Mouse (Mus musculus) spleen, adult 18-20 months (tissue): ENCODE measurements around the gene Sema5a.

Experiments used
- DNase-seq, 2 experiments: peaks; one replicate each; pipeline ENCODE4 v3.0.0; 2022; ENCODE audit warnings: mixed read lengths in 2 of 2

Gene Sema5a

GRCm38 (mm10) chr15:32568181-32568857, 323.7 kb downstream of the Sema5a start:
- DNase-seq, result no peak

GRCm38 (mm10) chr15:32568858-32569387, 324.3 kb downstream of the Sema5a start:
- DNase-seq, result no peak

- no peak for DNase-seq
Observed at GRCm38 (mm10) chr15:32574327-32574726, 329.7 kb downstream of the Sema5a start.

- no peak for DNase-seq
Observed at GRCm38 (mm10) chr15:32575212-32575611, 330.6 kb downstream of the Sema5a start.

GRCm38 (mm10) chr15:32579351-32579750, 334.7 kb downstream of the Sema5a start:
- DNase-seq, result no peak

- DNase-seq, result no peak
Observed at GRCm38 (mm10) chr15:32590641-32591040, 346.0 kb downstream of the Sema5a start.

- no peak for DNase-seq
Observed at GRCm38 (mm10) chr15:32593746-32594145, 349.1 kb downstream of the Sema5a start.

GRCm38 (mm10) chr15:32596574-32596973, 352.0 kb downstream of the Sema5a start:
- DNase-seq, result no peak

- no peak for DNase-seq
Observed at GRCm38 (mm10) chr15:32597189-32597588, 352.6 kb downstream of the Sema5a start.

- no peak for DNase-seq
Observed at GRCm38 (mm10) chr15:32607236-32607635, 362.6 kb downstream of the Sema5a start.

- no peak for DNase-seq
Observed at GRCm38 (mm10) chr15:32610776-32611175, 366.2 kb downstream of the Sema5a start.

- DNase-seq, result no peak
Observed at GRCm38 (mm10) chr15:32611201-32611600, 366.6 kb downstream of the Sema5a start.

- DNase-seq, result no peak
Observed at GRCm38 (mm10) chr15:32613718-32614117, 369.1 kb downstream of the Sema5a start.

GRCm38 (mm10) chr15:32615773-32616172, 371.2 kb downstream of the Sema5a start:
- DNase-seq, result no peak

- DNase-seq, result no peak
Observed at GRCm38 (mm10) chr15:32619199-32619598, 374.6 kb downstream of the Sema5a start.

- DNase-seq, result no peak
Observed at GRCm38 (mm10) chr15:32623037-32623739, 378.6 kb downstream of the Sema5a start.

- no peak for DNase-seq
Observed at GRCm38 (mm10) chr15:32624106-32624505, 379.5 kb downstream of the Sema5a start.

- DNase-seq, result no peak
Observed at GRCm38 (mm10) chr15:32626031-32626430, 381.4 kb downstream of the Sema5a start.

GRCm38 (mm10) chr15:32633713-32634112, 389.1 kb downstream of the Sema5a start:
- DNase-seq, result no peak

- no peak for DNase-seq
Observed at GRCm38 (mm10) chr15:32637879-32638278, 393.3 kb downstream of the Sema5a start.

GRCm38 (mm10) chr15:32647061-32647687, 402.6 kb downstream of the Sema5a start:
- no peak for DNase-seq

- DNase-seq, result no peak
Observed at GRCm38 (mm10) chr15:32654046-32654445, 409.4 kb downstream of the Sema5a start.

GRCm38 (mm10) chr15:32656017-32656416, 411.4 kb downstream of the Sema5a start:
- DNase-seq, result no peak

- no peak for DNase-seq
Observed at GRCm38 (mm10) chr15:32676446-32676845, 431.8 kb downstream of the Sema5a start.
